Mouse (Mus musculus): ENCODE results near the gene Fmnl1. TPM values are rescaled to one million over a fixed set of nuclear protein-coding genes. Genes with fewer than 3 reads are reported as not detected.

Gene Fmnl1
- polyA plus RNA-seq, 1 experiment = 235 TPM

DNA sequence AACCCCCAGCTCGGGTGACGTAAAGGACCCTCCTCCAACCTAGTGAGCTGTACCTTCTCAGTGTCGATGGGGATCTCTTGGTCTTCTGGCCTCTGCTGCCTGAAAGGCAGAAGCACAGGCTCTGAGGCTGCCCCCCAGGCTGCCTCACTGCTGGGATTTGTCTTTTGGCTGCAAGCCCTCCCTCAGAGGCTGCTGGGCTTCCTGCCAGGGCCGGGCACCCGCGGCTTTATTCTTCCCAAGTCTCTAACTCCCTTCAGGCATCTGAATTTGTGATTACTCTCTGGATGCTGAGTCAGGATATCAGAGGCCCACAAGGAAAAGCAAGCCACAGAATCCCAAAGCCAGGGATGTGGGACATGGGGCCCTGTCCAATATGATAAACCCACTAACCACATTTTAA is 30.8 kb downstream of the Fmnl1 start:
- Histone ChIP-seq H3K27ac (ENCODE audit: control insufficient read depth, insufficient read depth, low read length) (no peak overlapping the region), H3K36me3 (ENCODE audit: control insufficient read depth, insufficient read depth, low read length) (peaks cover 21% of the 10 kb centered on the region), H3K4me1 (replicated peaks; ENCODE audit: control insufficient read depth, insufficient read depth, low read length) (no peaks in the 10 kb centered on the region), H3K4me3 (ENCODE audit: control insufficient read depth, insufficient read depth, low read length) (no peak overlapping the region), H3K27me3 (ENCODE audit: control insufficient read depth, insufficient read depth, low read length) (no peaks in the 10 kb centered on the region)
- WGBS = 35% methylated on average over 6 of the region's 6 CpGs
- TF ChIP-seq CTCF (IDR thresholded peaks at IDR 0.05; ENCODE audit: borderline replicate concordance, control insufficient read depth, extremely low read depth, insufficient read depth, low read length, poor library complexity) (no peak), POLR2A (IDR thresholded peaks at IDR 0.05; ENCODE audit: control insufficient read depth, extremely low read depth, insufficient read depth, low read length, poor library complexity) (no peak)
- DNase-seq = no peak

DNA sequence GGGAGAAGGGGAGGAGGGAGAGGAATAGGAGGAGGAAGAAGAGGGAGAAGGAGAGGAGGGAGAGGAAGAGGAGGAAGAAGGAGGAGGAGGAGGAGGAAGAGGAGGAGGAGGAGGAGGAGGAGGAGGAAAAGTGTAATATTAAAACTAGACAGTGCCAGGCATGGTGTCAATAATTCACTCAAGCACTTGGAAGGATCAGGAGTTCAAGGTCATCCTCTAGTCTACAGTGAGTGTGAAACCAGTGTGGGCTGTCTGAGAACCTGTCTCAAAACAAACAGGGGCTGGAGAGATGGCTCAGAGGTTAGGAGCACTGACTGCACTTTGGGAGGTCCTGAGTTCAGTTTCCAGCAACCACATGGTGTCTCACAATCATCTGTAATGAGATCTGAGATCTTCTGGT is 31.5 kb downstream of the Fmnl1 start:
- Histone ChIP-seq H3K27me3 (ENCODE audit: control insufficient read depth, insufficient read depth, low read length) (no peaks in the 10 kb centered on the region), H3K4me1 (replicated peaks; ENCODE audit: control insufficient read depth, insufficient read depth, low read length) (no peaks in the 10 kb centered on the region), H3K4me3 (ENCODE audit: control insufficient read depth, insufficient read depth, low read length) (no peak overlapping the region), H3K27ac (ENCODE audit: control insufficient read depth, insufficient read depth, low read length) (no peak overlapping the region), H3K36me3 (ENCODE audit: control insufficient read depth, insufficient read depth, low read length) (peaks cover 15% of the 10 kb centered on the region)
- TF ChIP-seq CTCF (IDR thresholded peaks at IDR 0.05; ENCODE audit: borderline replicate concordance, control insufficient read depth, extremely low read depth, insufficient read depth, low read length, poor library complexity) (no peak), POLR2A (IDR thresholded peaks at IDR 0.05; ENCODE audit: control insufficient read depth, extremely low read depth, insufficient read depth, low read length, poor library complexity) (no peak)
- DNase-seq = no peak

DNA sequence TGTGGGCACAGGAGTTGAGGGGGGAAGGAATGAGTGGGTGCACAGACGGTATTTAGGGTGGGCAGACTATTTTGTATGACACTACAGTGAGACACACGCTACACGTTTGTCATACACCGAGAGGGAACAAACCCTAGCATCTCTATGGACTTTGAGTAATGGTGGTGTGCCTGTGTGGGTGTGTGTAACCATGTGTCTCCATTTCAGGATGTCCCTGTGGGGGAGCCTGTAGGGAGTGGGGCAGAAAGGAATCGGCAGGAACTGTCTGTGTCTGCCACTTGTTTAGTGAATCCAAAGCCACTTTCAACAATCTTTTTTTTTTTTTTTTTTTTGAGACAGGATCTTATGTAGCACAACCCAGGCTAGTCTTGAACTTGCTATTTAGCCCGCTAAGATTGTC is 35.3 kb downstream of the Fmnl1 start:
- Histone ChIP-seq H3K4me1 (replicated peaks; ENCODE audit: control insufficient read depth, insufficient read depth, low read length) (no peaks in the 10 kb centered on the region), H3K36me3 (ENCODE audit: control insufficient read depth, insufficient read depth, low read length) (no peaks in the 10 kb centered on the region), H3K27ac (ENCODE audit: control insufficient read depth, insufficient read depth, low read length) (no peak overlapping the region), H3K4me3 (ENCODE audit: control insufficient read depth, insufficient read depth, low read length) (no peak overlapping the region), H3K27me3 (ENCODE audit: control insufficient read depth, insufficient read depth, low read length) (no peaks in the 10 kb centered on the region)
- TF ChIP-seq CTCF (IDR thresholded peaks at IDR 0.05; ENCODE audit: borderline replicate concordance, control insufficient read depth, extremely low read depth, insufficient read depth, low read length, poor library complexity) (no peak), POLR2A (IDR thresholded peaks at IDR 0.05; ENCODE audit: control insufficient read depth, extremely low read depth, insufficient read depth, low read length, poor library complexity) (no peak)
- 97% methylated on average over 6 of the region's 6 CpGs for WGBS
- DNase-seq = no peak

DNA sequence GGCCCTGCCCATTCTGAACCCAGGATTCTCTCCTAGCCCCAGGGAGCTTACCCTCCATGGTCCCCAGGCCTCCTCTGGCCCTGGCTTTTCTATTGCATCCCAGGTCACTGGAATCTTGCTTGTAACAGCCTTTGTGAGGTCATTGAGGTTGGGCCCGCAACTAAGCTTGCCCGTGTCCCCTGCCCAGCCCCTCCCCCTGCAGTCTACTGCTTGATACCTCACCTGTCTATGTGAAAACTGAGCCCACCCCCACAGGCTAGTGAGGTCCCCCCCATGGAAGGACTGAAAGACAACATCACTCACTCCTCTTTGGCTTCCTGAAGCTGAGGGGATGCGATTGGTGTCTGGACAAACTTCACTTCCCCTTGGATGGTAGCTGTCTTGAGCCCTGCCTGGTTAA is 37.6 kb downstream of the Fmnl1 start, which contains the start of gene 1700023F06Rik:
Gene 1700023F06Rik, minus strand, starts transcription at position 101 of the 400 bp plus-strand sequence.
- 96% methylated on average over 3 of the region's 3 CpGs for WGBS
- Histone ChIP-seq H3K4me3 (ENCODE audit: control insufficient read depth, insufficient read depth, low read length) (no peak within 1 kb of the TSS), H3K27ac (ENCODE audit: control insufficient read depth, insufficient read depth, low read length) (no peak within 1 kb of the TSS), H3K4me1 (replicated peaks; ENCODE audit: control insufficient read depth, insufficient read depth, low read length) (no peaks in the 10 kb centered on the region), H3K27me3 (ENCODE audit: control insufficient read depth, insufficient read depth, low read length) (no peaks in the 10 kb centered on the region), H3K36me3 (ENCODE audit: control insufficient read depth, insufficient read depth, low read length) (no peaks in the 10 kb centered on the region)
- TF ChIP-seq CTCF (IDR thresholded peaks at IDR 0.05; ENCODE audit: borderline replicate concordance, control insufficient read depth, extremely low read depth, insufficient read depth, low read length, poor library complexity) = no peak
- no peak for TF ChIP-seq POLR2A (IDR thresholded peaks at IDR 0.05; ENCODE audit: control insufficient read depth, extremely low read depth, insufficient read depth, low read length, poor library complexity)
- no peak for DNase-seq

DNA sequence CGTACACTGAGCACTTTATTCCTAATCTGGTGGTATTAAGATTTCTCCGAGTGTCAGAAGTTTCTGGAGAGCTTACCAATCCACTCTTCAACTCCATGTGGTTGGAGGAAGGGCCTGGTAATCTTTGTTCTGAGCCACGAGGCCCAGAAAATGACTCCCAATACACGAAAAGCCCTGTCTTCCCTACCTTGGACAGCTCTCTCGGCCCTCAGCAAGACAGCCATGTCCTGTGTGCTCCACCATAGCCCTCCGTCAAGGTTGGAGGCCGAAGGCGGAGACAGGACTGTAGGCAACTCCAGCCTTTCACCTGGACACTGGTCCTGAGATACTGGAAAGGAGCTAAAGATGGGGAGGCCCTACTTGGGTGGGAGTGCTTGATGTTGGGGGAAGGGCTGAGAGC is 39.4 kb downstream of the Fmnl1 start:
- DNase-seq = no peak
- H3K4me3 ChIP-seq (ENCODE audit: control insufficient read depth, insufficient read depth, low read length) = no peak overlapping the region
- H3K27me3 ChIP-seq (ENCODE audit: control insufficient read depth, insufficient read depth, low read length) = no peaks in the 10 kb centered on the region
- TF ChIP-seq POLR2A (IDR thresholded peaks at IDR 0.05; ENCODE audit: control insufficient read depth, extremely low read depth, insufficient read depth, low read length, poor library complexity) = no peak
- TF ChIP-seq CTCF (IDR thresholded peaks at IDR 0.05; ENCODE audit: borderline replicate concordance, control insufficient read depth, extremely low read depth, insufficient read depth, low read length, poor library complexity) = no peak
- no peak overlapping the region for H3K27ac ChIP-seq (ENCODE audit: control insufficient read depth, insufficient read depth, low read length)
- H3K4me1 ChIP-seq (replicated peaks; ENCODE audit: control insufficient read depth, insufficient read depth, low read length) = no peaks in the 10 kb centered on the region
- 84% methylated on average over 8 of the region's 8 CpGs for WGBS
- no peaks in the 10 kb centered on the region for H3K36me3 ChIP-seq (ENCODE audit: control insufficient read depth, insufficient read depth, low read length)

DNA sequence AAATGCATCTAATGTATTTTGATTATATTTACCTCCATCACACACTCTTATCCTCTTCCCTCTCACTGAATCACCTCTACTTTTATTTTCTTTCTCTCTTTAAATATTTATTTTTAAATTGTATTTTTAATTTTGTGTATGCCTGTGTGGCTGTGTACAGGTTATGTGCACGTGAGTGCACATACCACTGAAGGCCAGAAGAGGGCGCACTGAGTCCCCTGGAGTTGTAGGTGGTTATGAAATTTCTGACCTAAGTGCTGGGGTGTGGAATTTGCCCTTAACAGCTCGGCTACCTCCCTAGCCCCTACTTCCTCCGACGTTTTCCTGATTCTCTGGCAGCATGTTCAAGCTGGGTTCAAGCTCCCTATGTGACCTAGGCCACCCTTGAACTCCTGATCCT is 42.8 kb downstream of the Fmnl1 start:
- Histone ChIP-seq H3K4me1 (replicated peaks; ENCODE audit: control insufficient read depth, insufficient read depth, low read length) (peaks cover 8% of the 10 kb centered on the region), H3K27me3 (ENCODE audit: control insufficient read depth, insufficient read depth, low read length) (no peaks in the 10 kb centered on the region), H3K27ac (ENCODE audit: control insufficient read depth, insufficient read depth, low read length) (no peak overlapping the region), H3K4me3 (ENCODE audit: control insufficient read depth, insufficient read depth, low read length) (no peak overlapping the region), H3K36me3 (ENCODE audit: control insufficient read depth, insufficient read depth, low read length) (no peaks in the 10 kb centered on the region)
- TF ChIP-seq CTCF (IDR thresholded peaks at IDR 0.05; ENCODE audit: borderline replicate concordance, control insufficient read depth, extremely low read depth, insufficient read depth, low read length, poor library complexity) = no peak
- no peak for TF ChIP-seq POLR2A (IDR thresholded peaks at IDR 0.05; ENCODE audit: control insufficient read depth, extremely low read depth, insufficient read depth, low read length, poor library complexity)
- WGBS = 93% methylated on average over 5 of the region's 5 CpGs
- no peak for DNase-seq

DNA sequence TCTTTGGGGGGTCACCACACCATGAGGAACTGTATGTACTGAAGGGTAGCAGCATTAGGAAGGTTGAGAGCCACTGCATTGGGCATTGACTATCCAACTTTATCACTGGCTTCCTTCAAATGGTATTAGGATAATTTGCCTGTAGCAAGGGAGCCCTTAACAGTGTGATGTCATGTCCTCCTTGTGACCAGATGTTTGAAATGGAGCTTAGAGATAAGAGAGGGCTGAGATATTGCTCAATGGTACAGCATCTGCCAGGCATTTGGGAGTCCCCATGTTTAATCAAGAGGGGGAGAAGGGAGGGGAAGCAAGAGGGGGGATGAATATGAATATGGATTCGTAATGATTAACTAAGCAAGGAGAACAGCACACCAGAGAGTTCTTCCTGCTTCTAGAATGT is 44.4 kb downstream of the Fmnl1 start:
- TF ChIP-seq POLR2A (IDR thresholded peaks at IDR 0.05; ENCODE audit: control insufficient read depth, extremely low read depth, insufficient read depth, low read length, poor library complexity) (no peak), CTCF (IDR thresholded peaks at IDR 0.05; ENCODE audit: borderline replicate concordance, control insufficient read depth, extremely low read depth, insufficient read depth, low read length, poor library complexity) (no peak)
- Histone ChIP-seq H3K36me3 (ENCODE audit: control insufficient read depth, insufficient read depth, low read length) (no peaks in the 10 kb centered on the region), H3K4me3 (ENCODE audit: control insufficient read depth, insufficient read depth, low read length) (no peak overlapping the region), H3K27me3 (ENCODE audit: control insufficient read depth, insufficient read depth, low read length) (no peaks in the 10 kb centered on the region), H3K27ac (ENCODE audit: control insufficient read depth, insufficient read depth, low read length) (no peak overlapping the region), H3K4me1 (replicated peaks; ENCODE audit: control insufficient read depth, insufficient read depth, low read length) (peaks cover 8% of the 10 kb centered on the region)
- DNase-seq = no peak
- WGBS = 94% methylated on average over 1 of the region's 1 CpGs

Data from thymus, adult 2 months (tissue).